Mouse (Mus musculus) CH12.LX (cell line): ENCODE measurements at regions not wholly inside any gene's neighbourhood (a gene's known extent, or its start where the extent isn't known, plus 50 kb on each side); places are given as distances from the start of the nearest gene placed in this dataset.

ENCODE experiments used
- DNase-seq: peaks from one replicate; pipeline ENCODE4 v3.0.0-alpha.2; 2013; ENCODE audit errors: extremely low read depth
- H3K27ac ChIP-seq: 2 replicates; pipeline ENCODE4 v1.5.1; 2012; ENCODE audit warnings: low read depth, mild to moderate bottlenecking, control low read depth, moderate library complexity; ENCODE audit not compliant: insufficient read depth
- H3K27me3 ChIP-seq: replicated peaks from 2 replicates; pipeline ENCODE3; 2012; ENCODE audit warnings: inconsistent platforms
- H3K36me3 ChIP-seq, 2 experiments: replicated peaks in 1 of 2; 2 replicates each; pipeline versions ENCODE3 to v1.6.1; 2012; ENCODE audit warnings: inconsistent platforms in 1 of 2, low read length in 1 of 2, mild to moderate bottlenecking in 1 of 2, mixed read lengths in 1 of 2, moderate library complexity in 1 of 2; ENCODE audit not compliant: control insufficient read depth in 1 of 2, insufficient read depth in 1 of 2
- H3K4me1 ChIP-seq, 2 experiments: 2 replicates each; pipeline ENCODE4 v1.6.1; 2012; ENCODE audit warnings: inconsistent platforms in 1 of 2, moderate library complexity in 1 of 2; ENCODE audit not compliant: insufficient read depth in 2 of 2, control insufficient read depth in 1 of 2
- H3K4me2 ChIP-seq: 2 replicates; pipeline ENCODE4 v1.6.1; 2012; ENCODE audit warnings: low read depth, mild to moderate bottlenecking, control low read depth; ENCODE audit not compliant: poor library complexity, insufficient read depth, severe bottlenecking
- H3K4me3 ChIP-seq, 3 experiments: fragments of 150-350 bp in 1 of 3; sonication (generic) in 1 of 3; replicated peaks in 1 of 3; 2 replicates each; pipeline versions ENCODE3 to v1.5.1; 2011 to 2012; ENCODE audit warnings: low read depth in 2 of 3, low read length in 2 of 3, mild to moderate bottlenecking in 2 of 3, moderate library complexity in 2 of 3, control low read depth in 1 of 3, improper control_type of control experiment in 1 of 3, inconsistent platforms in 1 of 3, mixed read lengths in 1 of 3; ENCODE audit not compliant: poor library complexity in 1 of 3
- H3K79me2 ChIP-seq: replicated peaks from 2 replicates; pipeline ENCODE4 v1.6.1; 2012; ENCODE audit warnings: mild to moderate bottlenecking, moderate library complexity; ENCODE audit not compliant: control insufficient read depth, poor library complexity, insufficient read depth, severe bottlenecking; ENCODE audit errors: extremely low read depth
- H3K9ac ChIP-seq: 2 replicates; pipeline ENCODE4 v1.6.1; 2012; ENCODE audit warnings: low read depth, mild to moderate bottlenecking, control low read depth, moderate library complexity; ENCODE audit not compliant: insufficient read depth
- H3K9me3 ChIP-seq: replicated peaks from 2 replicates; pipeline ENCODE3; 2012; ENCODE audit warnings: low read length, inconsistent platforms, mixed read lengths
- BHLHE40 ChIP-seq: IDR thresholded peaks from 2 replicates; pipeline ENCODE4 v1.6.1; 2011; ENCODE audit warnings: mild to moderate bottlenecking, low read depth, low read length, improper control_type of control experiment
- CHD1 ChIP-seq: IDR thresholded peaks from 2 replicates; pipeline ENCODE4 v1.6.1; 2012; ENCODE audit warnings: low read depth, low read length, improper control_type of control experiment, inconsistent platforms
- CTCF ChIP-seq, 2 experiments: IDR thresholded peaks in 1 of 2; conservative IDR thresholded peaks in 1 of 2; 2 replicates each; pipeline ENCODE4 v1.5.1; 2011 to 2012; ENCODE audit warnings: low read depth in 2 of 2, low read length in 2 of 2, improper control_type of control experiment in 1 of 2, inconsistent platforms in 1 of 2, mild to moderate bottlenecking in 1 of 2, moderate library complexity in 1 of 2
- ELF1 ChIP-seq: IDR thresholded peaks from 2 replicates; pipeline ENCODE4 v1.6.1; 2014; ENCODE audit warnings: low read depth, mild to moderate bottlenecking, inconsistent platforms, low read length, improper control_type of control experiment
- ETS1 ChIP-seq: conservative IDR thresholded peaks from 2 replicates; pipeline ENCODE4 v1.6.1; 2012; ENCODE audit warnings: low read depth, mild to moderate bottlenecking, inconsistent platforms, low read length, improper control_type of control experiment, moderate library complexity
- IRF4 ChIP-seq: IDR thresholded peaks from 2 replicates; pipeline ENCODE4 v1.6.1; 2014; ENCODE audit warnings: low read depth, mild to moderate bottlenecking, inconsistent platforms, low read length, improper control_type of control experiment
- JUND ChIP-seq: conservative IDR thresholded peaks from 2 replicates; pipeline ENCODE4 v1.6.1; 2011; ENCODE audit warnings: low read depth, low read length, improper control_type of control experiment
- MAX ChIP-seq: IDR thresholded peaks from 2 replicates; pipeline ENCODE4 v1.6.1; 2011; ENCODE audit warnings: low read length, improper control_type of control experiment
- MAZ ChIP-seq: IDR thresholded peaks from 2 replicates; pipeline ENCODE4 v1.6.1; 2012; ENCODE audit warnings: low read depth, mild to moderate bottlenecking, inconsistent platforms, low read length, improper control_type of control experiment, moderate library complexity
- MXI1 ChIP-seq: IDR thresholded peaks from 2 replicates; pipeline ENCODE4 v1.6.1; 2011; ENCODE audit warnings: mild to moderate bottlenecking, low read depth, low read length, improper control_type of control experiment
- MYC ChIP-seq: IDR thresholded peaks from 2 replicates; pipeline ENCODE4 v1.6.1; 2011; ENCODE audit warnings: low read depth, mild to moderate bottlenecking, improper control_type of control experiment, low read length
- NELFE ChIP-seq: IDR thresholded peaks from 2 replicates; pipeline ENCODE4 v1.6.1; 2011; ENCODE audit warnings: low read depth, low read length, improper control_type of control experiment
- NRF1 ChIP-seq: IDR thresholded peaks from 2 replicates; pipeline ENCODE4 v1.6.1; 2014; ENCODE audit warnings: low read depth, mild to moderate bottlenecking, inconsistent platforms, low read length, improper control_type of control experiment, moderate library complexity
- PAX5 ChIP-seq: IDR thresholded peaks from 2 replicates; pipeline ENCODE4 v1.6.1; 2012; ENCODE audit warnings: low read length, inconsistent platforms, mixed read lengths
- RAD21 ChIP-seq: IDR thresholded peaks from 2 replicates; pipeline ENCODE4 v1.6.1; 2011; ENCODE audit warnings: low read depth, mild to moderate bottlenecking, low read length, improper control_type of control experiment, moderate library complexity
- RCOR1 ChIP-seq: conservative IDR thresholded peaks from 2 replicates; pipeline ENCODE4 v1.6.1; 2012; ENCODE audit warnings: low read depth, mild to moderate bottlenecking, inconsistent platforms, low read length, improper control_type of control experiment
- SIN3A ChIP-seq: IDR thresholded peaks from 2 replicates; pipeline ENCODE4 v1.6.1; 2012; ENCODE audit warnings: low read length, improper control_type of control experiment, inconsistent platforms
- SMC3 ChIP-seq: IDR thresholded peaks from 2 replicates; pipeline ENCODE4 v1.6.1; 2011; ENCODE audit warnings: low read depth, low read length, improper control_type of control experiment
- TBP ChIP-seq: conservative IDR thresholded peaks from 2 replicates; pipeline ENCODE4 v1.6.1; 2011; ENCODE audit warnings: low read depth, low read length, improper control_type of control experiment
- TCF12 ChIP-seq: IDR thresholded peaks from 2 replicates; pipeline ENCODE4 v1.6.1; 2014; ENCODE audit warnings: low read depth, mild to moderate bottlenecking, inconsistent platforms, low read length, improper control_type of control experiment
- UBTF ChIP-seq: IDR thresholded peaks from 2 replicates; pipeline ENCODE4 v1.6.1; 2012; ENCODE audit warnings: low read depth, mild to moderate bottlenecking, inconsistent platforms, low read length, improper control_type of control experiment, moderate library complexity
- USF1 ChIP-seq: IDR thresholded peaks from 2 replicates; pipeline ENCODE4 v1.6.1; 2014; ENCODE audit warnings: low read depth, mild to moderate bottlenecking, inconsistent platforms, low read length, improper control_type of control experiment
- ZMIZ1 ChIP-seq: IDR thresholded peaks from 2 replicates; pipeline ENCODE4 v1.6.1; 2012; ENCODE audit warnings: low read depth, mild to moderate bottlenecking, inconsistent platforms, low read length, improper control_type of control experiment
- ZNF384 ChIP-seq: IDR thresholded peaks from 2 replicates; pipeline ENCODE4 v1.6.1; 2012; ENCODE audit warnings: low read depth, low read length, improper control_type of control experiment, inconsistent platforms
- dilution Hi-C: fragments of 300-500 bp; cut with MboI; formaldehyde crosslinking; loops from 2 replicates; pipeline ENCODE4 v1.14.3; 2020; ENCODE audit warnings: low sequenced_read_pairs; ENCODE audit not compliant: extremely low pct_unique_long_range_greater_than_20kb, extremely low pct_ligation_motif_present
- in situ Hi-C: fragments of 300-500 bp; cut with MboI; formaldehyde crosslinking; loops from 3 replicates; pipeline ENCODE4 v1.14.3; 2019; ENCODE audit warnings: low sequenced_read_pairs, low pct_ligation_motif_present, low pct_unique_long_range_greater_than_20kb, mixed read lengths

DNA sequence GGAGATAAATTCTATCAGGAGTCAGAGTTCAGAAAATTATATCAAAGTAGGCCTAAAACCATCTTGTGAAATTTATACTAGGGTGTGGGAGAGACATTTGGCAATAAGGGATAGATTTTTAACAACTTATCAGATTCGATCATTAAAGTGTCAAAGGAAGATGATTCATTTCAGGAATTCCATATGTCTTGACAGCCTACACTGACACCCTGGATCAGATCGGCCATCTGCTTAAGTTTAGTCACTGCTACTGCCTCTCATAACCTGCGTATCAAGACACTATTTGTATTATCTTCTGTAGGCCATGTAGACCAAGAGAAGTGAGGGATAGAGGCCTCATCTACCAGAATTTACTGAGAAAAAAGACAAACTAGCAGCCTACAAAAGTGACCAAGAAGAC is 277.2 kb downstream of the Zfp619 start:
- Histone ChIP-seq H3K9ac (no peak overlapping the region), H3K4me1 (no peaks in the 10 kb centered on the region), H3K36me3 (no peaks in the 10 kb centered on the region), H3K4me2 (no peak overlapping the region), H3K27ac (no peak overlapping the region), H3K27me3 (no peaks in the 10 kb centered on the region), H3K79me2 (no peaks in the 10 kb centered on the region), H3K4me3 (no peak overlapping the region), H3K9me3 (no peaks in the 10 kb centered on the region)
- dilution Hi-C loops (no loop called here), in situ Hi-C loops (no loop called here)
- TF ChIP-seq CTCF (conservative IDR thresholded peaks at IDR 0.05 in 1 of 2, IDR thresholded peaks at IDR 0.05 in 1 of 2; ENCODE audit: low read depth in 2 of 2, low read length in 2 of 2), result no peak
- no peak for TF ChIP-seq CHD1
- no peak for TF ChIP-seq TCF12
- no peak for TF ChIP-seq ELF1
- TF ChIP-seq SIN3A, result no peak
- TF ChIP-seq PAX5, result no peak
- TF ChIP-seq NRF1, result no peak
- no peak for TF ChIP-seq USF1
- no peak for TF ChIP-seq UBTF
- no peak for TF ChIP-seq RAD21
- TF ChIP-seq ZNF384, result no peak
- no peak for TF ChIP-seq RCOR1
- no peak for TF ChIP-seq BHLHE40
- DNase-seq, result no peak

- H3K9ac ChIP-seq, result no peak overlapping the region
- in situ Hi-C loops, result no loop called here
- H3K27ac ChIP-seq, result no peak overlapping the region
- TF ChIP-seq CTCF (conservative IDR thresholded peaks at IDR 0.05 in 1 of 2, IDR thresholded peaks at IDR 0.05 in 1 of 2; ENCODE audit: low read depth in 2 of 2, low read length in 2 of 2) (no peak), NELFE (no peak), MAZ (no peak), TBP (no peak), ETS1 (no peak), ZMIZ1 (no peak), SMC3 (no peak), ELF1 (no peak), MYC (no peak), MAX (no peak), JUND (no peak), IRF4 (no peak), MXI1 (no peak)
- TF ChIP-seq, all 38 proteins: peak for 0
- H3K27me3 ChIP-seq, result no peaks in the 10 kb centered on the region
- no peaks in the 10 kb centered on the region for H3K79me2 ChIP-seq
- DNase-seq, result no peak
- no peaks in the 10 kb centered on the region for H3K36me3 ChIP-seq
- H3K4me3 ChIP-seq, result no peak overlapping the region
- peaks cover 0 to 5% of the 10 kb centered on the region in 2 experiments; a peak in 1 of 4 replicates for H3K4me1 ChIP-seq
- no peak overlapping the region for H3K4me2 ChIP-seq
- dilution Hi-C loops, result no loop called here
- H3K9me3 ChIP-seq, result no peaks in the 10 kb centered on the region
Measured at GRCm38 (mm10) chr7:39804276-39804675, 286.7 kb downstream of the Zfp619 start.
